Mouse (Mus musculus) liver, adult 2 months (tissue): ENCODE results near the gene Glod4.
A peak's percentile ranks its signal among the peaks of the same experiment; 100 is the strongest.

ENCODE experiments used
- CTCF ChIP-seq: fragments of 200-500 bp; IDR thresholded peaks from 2 replicates; pipeline ENCODE4 v1.5.1; 2011; ENCODE audit warnings: low read depth, low read length, control low read depth
- POLR2A ChIP-seq: fragments of 200-500 bp; IDR thresholded peaks from 2 replicates; pipeline ENCODE4 v1.6.1; 2011; ENCODE audit warnings: low read length, control low read depth; ENCODE audit not compliant: insufficient read depth; ENCODE audit errors: extremely low read depth

DNA sequence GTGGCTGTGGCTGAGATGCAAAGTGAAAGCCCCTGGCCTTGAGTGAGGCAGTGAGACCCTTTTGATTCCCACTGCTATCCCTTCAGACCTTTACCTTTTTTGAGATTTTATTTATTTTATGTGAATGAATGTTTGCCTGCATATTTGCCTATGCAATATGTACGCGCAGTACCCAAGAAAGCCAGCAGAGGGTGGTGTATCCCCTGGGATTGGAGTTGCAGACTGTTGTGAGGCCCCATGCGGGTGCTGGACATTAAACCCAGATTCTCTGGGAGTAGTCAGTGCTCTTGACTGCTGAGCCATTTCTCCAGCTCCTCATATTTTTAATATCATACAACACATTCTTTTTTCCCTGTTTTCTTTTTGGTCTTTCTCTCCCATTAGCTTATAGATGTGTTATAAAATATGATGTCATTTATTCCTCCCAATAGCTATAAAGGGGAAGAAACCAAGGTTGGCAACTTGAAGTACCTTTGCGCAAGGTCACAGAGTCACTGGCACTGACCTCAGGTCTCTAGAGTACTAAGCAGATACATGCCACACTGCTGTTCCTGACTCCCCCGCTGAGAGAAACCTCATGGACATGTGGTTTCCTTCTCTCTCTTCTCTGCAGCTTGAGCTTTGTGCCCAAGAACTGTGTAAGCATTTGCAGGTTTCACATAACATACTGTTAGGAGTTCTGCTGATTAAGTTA lies 157.5 kb downstream of the Glod4 start:
- TF ChIP-seq POLR2A (no peak), CTCF (peak; percentile 78)
